Mouse (Mus musculus) CD8-positive naive resting alpha-beta T cell, adult 2 months (primary cell): Measurements from ENCODE around the gene Rab6b.
A peak's percentile ranks its signal among the peaks of the same experiment; 100 is the strongest.

Experiments
- DNase-seq, 2 experiments: peaks; one replicate each; pipeline ENCODE4 v3.0.0; 2022; ENCODE audit warnings: low read depth in 2 of 2, low spot score in 2 of 2

The Rab6b gene

DNA sequence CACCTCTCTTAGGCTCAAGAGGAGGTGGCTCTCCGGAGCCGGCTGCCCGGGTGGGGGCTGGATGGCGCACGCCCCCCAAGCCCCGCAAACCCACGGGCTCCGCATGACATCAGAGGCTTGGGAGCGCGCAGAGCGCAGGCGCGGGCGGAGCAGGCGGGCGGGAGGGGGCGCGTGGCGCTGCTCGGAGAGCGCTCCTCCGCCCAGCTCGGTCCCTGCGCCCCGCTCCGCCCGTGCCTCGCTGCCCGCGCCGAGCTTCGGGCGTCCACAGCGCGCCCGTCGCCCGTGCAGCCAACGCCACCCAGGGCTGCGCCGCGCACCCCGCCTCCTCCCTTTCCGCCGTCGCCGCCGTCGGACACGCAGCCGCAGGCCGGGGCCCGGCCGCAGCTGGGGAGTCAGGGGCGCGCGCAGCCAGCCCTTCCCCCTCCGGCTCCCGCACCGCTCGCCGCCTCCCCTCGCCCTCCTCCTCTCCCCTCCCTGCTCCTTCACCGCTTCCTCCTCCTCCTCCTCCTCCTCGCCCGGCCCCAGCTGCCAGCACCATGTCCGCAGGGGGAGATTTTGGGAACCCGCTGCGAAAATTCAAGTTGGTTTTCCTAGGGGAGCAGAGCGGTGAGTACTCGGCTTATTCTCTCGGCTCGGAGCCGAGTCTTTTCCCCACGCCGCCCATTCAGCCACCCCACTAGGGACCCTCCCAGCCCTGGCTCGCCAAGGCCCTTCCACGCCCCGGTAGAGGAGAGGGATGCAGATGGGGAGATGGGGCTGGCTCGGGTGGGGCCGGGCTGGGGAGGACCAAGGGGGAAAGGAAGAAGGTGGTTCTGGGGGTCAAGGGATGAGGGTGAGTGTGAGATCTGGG is at the start of gene Rab6b:
Gene Rab6b, plus strand, starts transcription at position 167 of the 850 bp plus-strand sequence.
- DNase-seq = no peak

DNA sequence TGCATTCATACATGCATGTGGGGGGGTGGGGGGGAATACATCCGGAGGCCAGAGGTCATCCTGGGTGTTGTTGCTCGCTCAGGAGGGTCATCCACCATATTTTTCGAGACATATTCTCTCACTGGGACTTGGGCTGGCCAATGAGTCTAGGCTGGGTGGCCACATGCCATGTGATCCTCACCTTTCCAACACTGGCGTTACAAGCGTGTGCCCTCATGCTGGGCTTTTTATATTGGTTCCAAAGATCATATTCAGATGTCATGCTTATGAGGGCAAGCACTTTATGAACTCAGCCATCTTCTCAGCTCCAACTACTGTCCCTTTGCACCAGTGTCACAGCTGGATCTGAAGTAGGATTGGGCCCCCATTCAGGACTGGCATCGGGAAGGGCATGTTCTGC is 48.0 kb upstream of the Rab6b start:
- no peak for DNase-seq

DNA sequence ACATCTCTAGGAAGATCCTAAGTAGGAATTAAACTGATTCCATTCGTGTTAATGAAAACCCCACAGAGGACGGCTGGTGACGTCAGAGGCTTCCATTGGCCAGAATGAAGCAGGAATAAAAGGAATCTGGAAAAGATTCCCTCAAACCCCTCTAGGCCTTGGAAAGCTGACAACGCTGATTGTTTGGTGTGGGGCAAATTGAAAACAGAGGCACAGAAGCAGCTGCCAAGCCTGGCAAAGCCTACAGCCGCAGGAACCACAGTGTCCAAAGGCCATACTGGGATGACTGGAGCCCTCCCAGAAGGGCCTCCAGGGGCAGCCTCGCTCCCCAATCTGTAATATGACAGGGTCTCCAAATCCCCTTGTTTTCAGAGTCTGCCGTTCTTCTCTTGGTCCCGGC is 44.7 kb upstream of the Rab6b start:
- DNase-seq = no peak

DNA sequence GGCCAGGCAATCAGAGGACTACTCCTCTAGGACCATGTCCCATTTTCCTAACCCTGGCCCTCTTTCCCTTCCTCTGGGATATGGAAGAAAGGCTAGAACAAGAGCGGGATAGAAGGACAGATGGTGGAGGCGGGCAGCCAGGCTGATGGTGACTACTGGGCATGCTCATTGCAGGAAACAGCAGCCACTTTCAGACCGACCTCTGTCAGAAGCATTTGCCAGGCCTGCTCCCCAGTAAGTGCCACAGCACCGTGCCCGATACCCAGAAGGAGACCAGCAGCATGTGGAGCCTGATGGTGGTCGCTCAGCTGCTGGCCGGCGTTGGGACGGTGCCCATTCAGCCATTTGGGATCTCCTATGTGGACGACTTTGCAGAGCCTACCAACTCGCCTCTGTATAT is 43.9 kb upstream of the Rab6b start:
- no peak for DNase-seq

DNA sequence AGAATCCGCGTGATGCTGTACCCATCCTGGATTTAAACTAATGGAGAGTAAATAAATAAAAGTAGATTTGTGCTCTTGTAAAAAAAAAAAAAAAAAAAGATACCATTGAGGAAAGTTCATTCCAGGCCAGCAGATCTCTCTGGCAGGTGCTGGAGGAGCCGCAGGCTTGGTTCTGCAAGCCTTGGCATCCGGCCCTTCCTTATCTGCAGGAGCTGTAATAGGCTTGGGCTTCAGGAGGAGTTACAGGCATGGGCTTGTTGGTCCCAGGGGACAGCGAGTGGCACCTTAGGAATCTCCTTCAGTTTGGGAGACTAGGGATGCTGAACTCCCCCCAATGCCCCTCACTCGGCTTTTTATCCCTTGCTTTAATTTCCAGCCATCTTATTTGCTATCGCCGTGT is 42.8 kb upstream of the Rab6b start:
- no peak for DNase-seq

DNA sequence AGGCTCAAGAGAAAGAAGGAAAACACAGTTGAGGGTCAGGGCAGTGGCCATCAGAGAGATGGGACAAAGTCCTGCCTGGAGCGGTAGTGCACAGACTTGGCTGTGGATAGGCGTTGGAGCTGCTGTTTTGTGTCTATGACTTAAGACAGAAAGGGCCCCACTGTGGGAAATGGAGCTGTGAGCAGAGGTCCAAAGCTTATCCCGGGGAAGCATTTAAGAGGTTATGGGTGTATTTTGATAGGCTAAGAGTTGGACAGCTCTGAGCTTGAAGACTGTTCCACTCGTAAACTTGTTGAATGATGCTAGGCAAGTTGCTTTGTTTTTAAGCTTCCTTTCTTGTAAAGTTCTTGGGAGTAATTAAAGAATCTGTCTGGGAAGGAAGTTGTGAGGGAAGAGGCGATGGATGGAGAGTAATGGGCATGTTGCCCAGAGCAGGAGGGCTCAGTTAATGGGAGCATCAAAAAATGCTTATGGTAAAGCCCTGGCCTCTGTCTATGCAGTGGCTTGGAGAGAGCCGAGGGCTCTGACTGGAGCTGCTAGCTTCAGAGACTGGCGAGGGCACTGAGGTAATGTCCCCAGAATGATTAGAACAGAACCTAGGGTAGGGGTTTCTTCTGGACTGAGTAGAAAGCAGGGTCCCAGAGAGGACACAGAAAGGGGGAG is 39.9 kb upstream of the Rab6b start:
- DNase-seq = no peak

DNA sequence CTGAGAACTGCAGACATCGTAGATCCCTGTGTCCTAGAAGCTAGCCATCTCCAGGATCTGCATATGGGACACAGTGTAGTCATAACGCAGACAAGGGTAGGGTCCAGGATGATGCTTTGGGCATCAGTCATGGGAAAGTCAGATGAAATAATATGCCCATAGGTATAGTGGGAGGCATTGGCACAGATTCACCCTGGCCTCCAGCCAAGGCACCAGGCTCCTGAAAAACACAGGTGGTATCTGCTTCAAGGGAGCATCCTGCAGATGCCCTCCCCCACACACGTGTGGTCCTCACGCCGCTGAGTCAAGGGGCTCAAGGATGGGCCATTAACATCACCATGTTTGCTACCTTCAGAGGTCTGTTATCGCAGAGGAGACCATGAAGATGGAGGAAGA is 39.4 kb upstream of the Rab6b start:
- DNase-seq = no peak

DNA sequence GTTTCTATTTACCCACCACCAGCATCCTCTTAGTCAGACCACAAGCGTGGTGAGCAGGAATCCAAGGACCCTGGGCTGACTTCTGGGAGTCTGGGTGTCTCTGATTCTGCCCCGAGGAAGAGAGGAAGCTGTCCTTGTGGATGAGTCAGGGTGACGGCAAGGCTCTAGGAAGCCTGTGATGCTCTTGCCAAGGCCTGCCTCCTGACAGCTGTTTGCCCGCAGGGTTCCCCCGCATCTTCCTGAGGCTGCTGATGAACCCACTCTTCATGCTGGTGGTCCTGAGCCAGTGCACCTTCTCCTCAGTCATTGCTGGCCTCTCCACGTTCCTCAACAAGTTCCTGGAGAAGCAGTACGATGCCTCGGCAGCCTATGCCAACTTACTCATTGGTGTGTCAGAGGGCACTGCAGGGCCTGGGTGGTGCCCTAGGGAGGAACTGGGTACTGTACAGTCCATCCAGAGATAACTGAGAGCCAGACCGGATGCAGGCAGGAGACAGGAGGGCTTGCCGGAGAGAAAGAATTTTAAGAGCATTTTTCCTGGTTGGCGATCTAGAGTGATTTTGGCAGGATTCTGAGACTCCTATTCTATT is 38.6 kb upstream of the Rab6b start:
- no peak for DNase-seq

DNA sequence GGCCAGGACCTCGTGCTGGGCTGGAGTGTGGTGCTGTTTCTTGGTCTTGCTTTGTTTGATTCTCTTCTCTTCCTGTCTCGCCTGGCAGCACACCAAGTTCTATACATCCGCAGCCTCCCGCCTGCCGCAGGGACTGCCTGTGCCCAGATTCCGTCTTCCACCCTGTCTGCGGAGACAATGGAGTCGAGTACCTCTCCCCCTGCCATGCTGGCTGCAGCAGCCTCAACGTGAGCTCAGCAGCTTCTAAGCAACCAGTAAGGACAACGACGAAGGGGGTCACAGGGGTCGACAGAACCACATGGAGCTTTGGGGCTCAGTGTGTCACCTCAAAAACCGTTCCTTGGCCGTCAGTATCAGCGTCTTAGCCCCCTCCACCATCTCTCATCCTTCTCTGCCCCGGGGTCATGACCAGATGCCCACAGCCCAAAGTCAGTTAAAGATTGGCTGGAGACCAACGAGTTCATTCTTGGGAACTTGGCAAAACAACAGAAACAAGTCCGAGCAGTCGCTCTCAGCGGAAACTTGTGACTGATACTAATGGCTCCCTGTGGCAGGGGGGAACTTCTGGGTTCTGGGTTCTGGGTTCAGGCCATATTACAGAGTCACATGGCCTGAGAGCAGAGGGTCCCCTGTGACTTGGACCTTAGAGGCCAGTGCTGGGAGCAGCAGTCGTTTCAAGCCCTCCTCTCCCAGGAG is 34.6 kb upstream of the Rab6b start:
- DNase-seq = no peak

DNA sequence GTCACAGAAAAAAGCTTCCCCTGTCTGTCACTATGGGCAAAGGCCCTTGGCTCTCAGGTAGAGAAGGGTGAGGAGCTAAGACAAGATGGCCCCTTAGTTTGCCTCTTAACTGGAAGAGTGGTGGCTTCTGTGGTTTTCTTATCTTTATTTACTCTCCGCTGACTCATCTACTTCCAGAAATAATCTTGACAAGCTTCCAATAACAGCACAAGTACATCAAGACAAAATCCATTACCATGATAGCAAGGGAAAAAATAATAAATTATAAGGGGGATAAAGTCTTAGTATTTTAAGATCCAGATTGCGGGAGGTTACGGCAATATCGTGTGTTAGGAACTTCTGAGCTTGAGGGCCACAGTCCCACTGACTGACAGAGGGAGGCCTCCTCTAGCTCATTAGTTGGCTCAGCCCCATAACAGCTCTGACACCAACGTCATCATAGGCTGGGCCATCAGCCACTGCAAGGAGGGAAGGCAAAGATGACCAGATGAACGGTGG is 33.3 kb upstream of the Rab6b start:
- no peak for DNase-seq

DNA sequence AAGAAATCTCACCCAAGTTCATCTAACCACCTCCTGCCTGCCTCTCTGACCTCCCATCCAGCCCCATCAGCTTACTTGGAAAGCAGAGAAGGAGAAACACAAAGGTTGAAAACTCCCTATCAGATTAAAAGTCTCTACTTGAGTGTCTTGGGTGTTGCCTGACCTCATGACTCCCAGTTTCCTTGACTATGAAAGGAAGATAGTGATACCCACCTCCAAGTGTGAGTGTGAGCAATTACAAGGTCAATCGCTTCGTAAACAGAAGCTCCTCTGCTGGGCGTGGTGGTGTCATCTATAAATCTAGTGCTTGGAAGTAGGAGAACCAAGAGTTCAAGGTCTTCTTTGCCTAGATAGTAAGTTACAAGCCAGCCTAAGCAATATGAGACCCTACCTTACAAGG is 31.4 kb upstream of the Rab6b start:
- DNase-seq = no peak

DNA sequence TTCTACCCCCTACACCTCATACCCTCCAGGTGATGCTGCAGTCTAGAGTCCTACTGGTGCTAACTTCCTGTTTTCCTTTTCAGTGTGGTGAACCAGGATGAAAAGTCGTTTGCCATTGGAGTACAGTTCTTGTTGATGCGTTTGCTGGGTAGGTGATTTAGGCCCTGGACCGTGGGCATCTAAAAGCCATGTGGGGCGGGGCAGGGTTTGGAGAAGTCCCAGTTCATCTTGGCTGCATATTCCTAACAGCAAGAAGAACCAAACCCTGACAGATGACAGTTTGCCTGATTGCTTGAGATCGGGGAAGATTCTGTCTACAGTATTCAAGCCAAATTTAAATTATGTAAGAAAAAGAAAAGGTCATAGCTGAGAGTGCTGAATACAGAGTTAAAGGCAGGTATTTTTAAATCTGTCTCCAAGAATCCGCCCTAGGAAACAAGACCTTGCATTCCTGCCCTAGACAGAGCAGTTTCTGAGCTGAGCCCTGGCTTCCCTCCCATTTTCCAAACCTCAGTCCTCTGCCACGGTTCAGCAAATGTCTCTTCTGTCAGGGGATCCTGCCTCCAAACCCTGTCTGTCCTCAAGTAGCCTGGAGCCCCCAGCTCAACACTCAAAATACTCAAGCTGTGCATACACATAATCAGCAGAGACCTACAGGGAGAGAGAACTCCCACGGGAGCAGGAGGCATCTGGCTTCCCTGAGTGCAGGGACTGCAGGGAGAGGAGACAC is 29.2 kb upstream of the Rab6b start:
- no peak for DNase-seq

DNA sequence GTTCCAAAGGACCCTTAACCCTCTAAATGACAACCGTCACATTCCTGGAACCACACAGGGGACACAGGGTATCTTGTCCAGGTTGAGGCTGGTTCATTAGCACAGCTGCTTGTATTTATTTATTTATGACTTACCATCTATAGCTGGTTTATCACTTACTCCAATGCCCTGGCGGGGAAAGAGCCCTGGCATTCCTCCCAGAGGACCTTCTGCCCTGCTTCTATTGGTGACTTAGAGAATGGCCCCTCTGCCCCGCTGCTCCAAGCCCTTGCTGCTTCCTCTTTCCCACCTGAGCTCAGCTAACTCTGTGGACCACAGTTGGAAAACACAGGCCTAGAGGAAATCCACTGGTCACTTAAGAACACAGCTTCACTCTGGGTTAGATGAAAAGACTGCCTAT is 28.2 kb upstream of the Rab6b start:
- DNase-seq = no peak

DNA sequence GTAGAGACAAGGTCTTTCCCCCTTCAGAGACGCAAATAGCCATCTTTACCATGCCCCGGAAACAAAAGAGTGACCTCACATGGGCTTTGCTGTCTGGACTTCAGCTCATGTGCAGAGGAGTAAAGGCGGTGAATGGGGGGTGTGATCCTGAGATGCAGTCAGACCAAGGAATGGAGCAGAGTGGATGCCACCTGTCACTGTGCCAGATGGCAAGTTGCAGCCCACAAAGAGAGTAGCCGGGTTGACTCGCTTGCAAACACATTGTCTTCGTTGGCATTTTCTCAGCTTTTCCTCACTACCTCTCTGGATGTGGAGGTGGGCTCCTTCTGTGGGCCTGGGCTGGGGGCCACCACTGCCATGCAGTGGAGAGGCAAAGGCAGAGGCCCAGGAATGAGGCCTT is 24.9 kb upstream of the Rab6b start:
- no peak for DNase-seq

DNA sequence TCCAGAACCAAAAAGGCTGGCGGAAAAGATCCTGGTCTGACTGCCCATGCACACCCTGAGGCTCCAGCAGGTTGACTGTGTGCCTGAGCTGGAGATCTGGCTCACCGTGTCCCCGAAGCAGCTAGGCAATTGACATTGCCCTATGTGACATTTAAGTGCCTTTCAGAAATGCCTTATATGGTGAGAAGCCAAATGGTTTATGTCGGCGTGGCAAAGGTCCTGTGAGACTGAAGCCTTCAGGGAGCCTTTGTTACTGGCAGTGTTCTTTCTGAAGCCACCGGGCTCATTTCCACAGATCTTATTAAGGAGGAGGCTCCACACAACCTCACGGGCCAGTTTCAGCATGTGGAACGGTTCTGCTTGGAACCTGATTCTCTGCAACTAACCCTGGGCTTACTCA is 24.3 kb upstream of the Rab6b start:
- no peak for DNase-seq

DNA sequence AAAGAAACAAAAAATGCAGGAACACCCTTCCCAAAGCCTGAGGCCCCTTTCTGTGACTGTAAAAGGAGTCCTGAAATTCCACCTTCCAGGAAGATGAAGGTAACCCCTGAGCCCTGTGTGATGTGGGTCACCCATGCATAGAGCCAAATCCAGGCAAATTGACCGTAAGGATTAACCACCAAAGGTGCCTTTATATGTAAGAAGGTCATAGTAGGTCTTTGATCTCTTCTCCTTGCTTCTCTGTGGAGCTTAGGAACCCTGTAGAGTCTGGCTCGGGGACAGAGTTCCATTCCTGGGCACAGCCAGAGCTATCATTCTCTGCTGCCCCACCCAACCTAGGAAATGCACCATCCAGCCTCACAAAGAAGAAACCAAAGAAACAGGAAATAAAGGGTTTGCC is 22.9 kb upstream of the Rab6b start:
- DNase-seq = no peak

DNA sequence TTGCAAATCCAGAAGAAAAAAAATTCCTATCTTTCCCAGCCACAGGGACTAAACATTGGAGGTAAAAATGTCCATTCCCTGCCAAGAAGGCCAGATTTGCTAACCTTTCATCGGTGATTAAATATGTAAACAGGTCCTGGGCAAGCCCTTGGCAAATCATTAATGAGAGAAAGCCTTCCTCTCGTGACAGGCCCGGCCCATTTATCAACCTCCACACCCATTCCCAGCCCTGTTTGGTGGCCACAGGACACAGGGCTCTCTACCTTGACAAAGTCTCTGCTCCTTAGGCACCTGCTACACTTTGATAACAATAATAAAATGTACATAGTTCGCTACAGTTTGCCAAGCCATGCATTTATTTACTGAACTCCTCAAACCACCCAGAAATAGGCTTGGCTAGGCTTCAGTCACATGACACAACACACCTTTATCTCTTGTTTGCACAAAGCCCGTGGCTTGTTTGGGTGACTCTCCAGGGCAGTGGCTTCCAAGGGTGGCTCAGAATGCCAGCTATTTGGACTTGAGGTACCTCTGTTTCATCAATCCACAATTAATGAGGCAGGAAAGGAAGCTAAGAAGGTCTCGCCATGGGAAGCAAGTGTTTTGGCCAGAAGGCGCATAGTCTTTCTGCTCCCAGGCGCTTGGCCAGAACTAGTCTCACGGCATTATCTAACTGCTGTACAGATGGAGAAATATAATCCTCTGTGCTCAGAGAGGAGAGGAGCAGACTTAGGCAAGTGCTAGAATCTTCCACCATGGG is 21.3 kb upstream of the Rab6b start:
- DNase-seq = no peak

DNA sequence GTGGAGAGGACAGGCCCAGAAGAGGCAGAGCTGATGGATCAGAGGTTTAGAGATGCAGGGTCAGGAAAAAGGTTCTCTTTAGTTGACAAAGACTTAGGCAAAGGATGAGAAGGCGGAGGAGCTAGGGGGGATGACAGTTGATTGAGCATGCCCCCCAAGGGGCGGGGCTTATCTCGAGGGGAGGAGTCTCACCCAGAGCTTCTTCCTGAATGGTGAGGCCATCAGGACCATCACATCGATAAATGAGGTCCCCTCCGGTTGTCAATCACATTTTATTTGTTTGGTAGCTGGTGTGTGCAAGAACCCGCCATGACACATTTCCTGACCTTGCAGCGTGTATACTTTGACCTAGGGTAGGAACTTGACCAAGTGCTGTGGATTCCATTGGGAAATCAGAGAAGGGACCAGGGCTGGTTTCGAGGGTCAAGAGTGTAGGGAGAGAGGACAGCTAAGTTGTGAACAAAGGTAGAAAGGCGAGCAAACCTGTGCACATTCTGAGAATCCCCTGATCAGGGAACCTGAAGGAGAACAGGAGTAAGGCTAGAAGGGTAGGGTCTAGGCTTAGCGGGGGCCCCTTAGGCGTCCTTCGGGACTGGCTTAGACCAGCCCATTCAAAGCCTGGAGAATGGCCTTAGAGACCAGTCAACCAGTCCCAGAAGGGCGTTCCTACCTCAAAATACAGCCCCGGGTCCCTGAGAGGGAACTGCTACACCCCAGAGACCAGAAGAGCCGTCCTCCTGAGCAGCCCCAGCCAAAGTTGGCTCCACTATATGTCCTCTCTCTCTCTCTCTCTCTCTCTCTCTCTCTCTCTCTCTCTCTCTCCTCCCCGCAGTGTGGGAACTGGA is 20.3 kb upstream of the Rab6b start:
- no peak for DNase-seq

DNA sequence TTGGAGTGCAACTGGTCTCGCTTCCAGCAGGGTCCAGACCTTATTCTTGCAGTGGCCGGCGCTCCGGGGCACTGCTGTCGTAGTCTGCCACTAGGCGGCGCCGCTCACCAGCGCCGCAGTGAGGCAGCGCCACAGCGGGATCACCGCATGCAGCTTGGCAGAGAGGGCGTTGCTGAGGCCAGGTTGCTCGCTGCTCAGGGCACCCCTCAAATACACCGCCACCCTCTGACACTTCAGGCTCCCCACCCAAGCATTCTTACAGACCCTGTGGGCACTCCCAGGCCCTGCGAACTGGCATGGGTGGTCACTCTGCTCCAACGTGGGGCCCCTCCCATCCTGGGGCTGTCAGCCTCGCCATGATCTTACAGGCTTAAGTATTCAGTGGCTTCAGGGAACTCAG is 19.3 kb upstream of the Rab6b start:
- peak; percentile 32 to 42 for DNase-seq
